Mouse (Mus musculus) retina, adult 2 months (tissue): ENCODE data around the gene Unc13b.
A peak's percentile ranks its signal among the peaks of the same experiment; 100 is the strongest.
"Not testable (repeated sequence)": the region's sequence is repeated elsewhere in the genome, so short reads cannot be mapped to it uniquely, and the experiment has no call there.

Experiments used
- DNase-seq: peaks from one replicate; pipeline ENCODE4 v3.0.0-alpha.2; 2012; ENCODE audit warnings: low read depth, low spot score

Unc13b gene

DNA sequence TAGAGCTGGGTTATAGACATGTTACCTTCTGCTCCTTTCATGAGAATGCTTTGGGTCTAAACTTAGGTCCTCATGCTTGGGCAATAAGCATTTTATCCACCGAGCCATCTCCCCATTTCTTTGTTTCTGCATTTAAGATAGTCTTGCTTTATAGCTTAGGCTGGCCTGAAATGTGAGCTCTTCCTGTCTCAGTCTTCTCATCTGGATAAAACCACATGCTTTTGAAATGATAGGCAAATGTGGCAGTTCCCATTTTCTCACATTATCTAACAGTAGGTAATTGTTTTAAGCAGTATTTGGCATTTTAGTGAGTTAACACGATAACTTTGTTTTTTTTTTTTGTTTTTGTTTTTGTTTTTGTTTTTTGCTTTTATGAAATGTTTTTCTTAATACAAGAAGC, 31.2 kb downstream of the Unc13b start:
- DNase-seq = no peak

DNA sequence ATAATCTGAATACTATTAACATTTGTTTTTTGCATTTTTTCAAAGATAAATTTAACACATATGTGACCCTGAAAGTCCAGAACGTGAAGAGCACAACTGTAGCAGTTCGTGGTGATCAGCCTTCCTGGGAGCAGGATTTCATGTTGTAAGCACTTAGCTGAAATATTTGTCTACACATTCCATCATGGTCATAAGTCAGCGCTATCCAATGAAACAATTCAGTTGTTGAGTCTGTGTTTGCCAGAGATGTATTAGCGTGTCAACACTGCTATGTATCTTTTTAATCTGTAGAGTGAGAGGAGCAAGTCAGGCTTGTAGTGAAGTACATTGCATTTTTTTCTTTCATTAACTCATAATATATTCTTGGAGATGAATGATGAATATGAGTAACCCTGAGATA, 32.4 kb downstream of the Unc13b start:
- DNase-seq = no peak

DNA sequence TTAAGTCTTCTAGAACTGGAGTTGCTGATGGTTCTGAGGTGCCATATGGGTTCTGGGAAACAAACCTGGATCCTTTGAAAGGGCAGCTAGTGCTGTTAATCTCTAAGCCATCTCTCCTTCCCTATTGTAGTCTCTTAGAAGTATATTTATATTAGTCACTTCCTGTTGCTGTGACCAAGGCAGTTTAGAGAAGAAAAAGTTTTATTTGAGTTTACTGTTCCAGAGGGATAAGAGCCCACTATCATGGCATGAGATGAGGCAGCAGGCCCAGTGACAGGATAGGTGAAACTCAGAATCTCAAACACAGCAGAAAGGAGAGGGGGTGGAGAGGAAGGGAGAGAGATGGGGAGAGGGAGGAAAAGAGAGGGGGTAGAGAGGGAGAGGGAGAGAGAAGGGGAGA, 54.7 kb downstream of the Unc13b start:
- DNase-seq = no peak

DNA sequence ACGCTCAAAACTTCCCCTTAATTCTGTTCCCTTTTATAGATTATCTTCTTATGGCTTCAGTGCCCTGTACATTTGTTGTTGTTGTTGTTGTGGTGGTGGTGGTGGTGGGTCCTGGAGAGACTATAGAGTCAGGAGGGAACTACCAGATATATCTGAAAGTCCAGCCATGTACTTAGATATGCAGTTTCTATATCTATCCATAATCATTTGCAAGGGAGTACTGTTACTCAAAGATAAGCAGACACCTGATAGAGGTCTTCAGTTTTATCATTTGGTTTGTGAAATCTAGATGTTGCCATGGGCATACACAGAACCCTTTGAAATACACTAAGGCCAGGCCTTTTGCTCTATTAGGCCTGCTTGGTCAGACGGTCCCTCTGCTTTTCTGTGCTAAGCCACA, 55.8 kb downstream of the Unc13b start:
- no peak for DNase-seq

DNA sequence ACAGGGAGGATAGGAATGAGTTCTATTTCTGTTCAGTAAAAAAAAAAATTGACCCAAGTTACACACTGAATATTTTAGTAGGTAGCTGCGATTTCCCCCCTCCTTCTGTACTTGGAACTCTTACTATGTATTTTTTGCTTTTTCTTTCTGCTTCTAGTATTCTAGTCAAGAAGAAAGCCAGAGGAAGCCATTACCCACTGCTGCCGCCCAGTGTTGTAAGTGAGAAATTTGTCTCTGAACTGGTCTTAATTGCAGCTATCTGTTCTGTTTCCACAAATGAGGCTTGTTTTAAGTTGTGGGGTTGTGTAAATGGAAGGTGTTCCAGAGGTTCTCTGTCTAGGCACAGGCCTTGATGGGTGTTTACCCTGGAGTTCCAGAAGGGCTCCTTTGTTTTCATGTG, 56.2 kb downstream of the Unc13b start:
- DNase-seq = peak; percentile 36

DNA sequence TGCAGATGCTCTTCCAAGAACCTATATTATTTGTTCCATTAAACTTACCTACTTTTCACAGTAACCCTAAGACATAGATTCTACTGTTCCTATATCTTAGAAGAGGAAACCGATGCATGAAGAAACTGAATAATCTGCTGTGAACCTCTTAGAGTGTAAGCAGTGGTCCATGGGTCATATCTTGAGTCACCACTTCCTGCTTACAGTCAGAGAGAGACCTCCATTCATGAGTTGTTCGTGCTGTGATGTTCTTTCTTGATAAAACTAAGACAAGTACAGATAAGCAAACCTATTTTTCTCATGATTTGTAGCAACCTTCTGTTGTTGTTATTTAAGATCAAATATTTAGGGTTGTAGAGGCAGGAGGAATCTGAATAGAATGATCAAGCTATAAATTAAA, 57.5 kb downstream of the Unc13b start:
- no peak for DNase-seq

DNA sequence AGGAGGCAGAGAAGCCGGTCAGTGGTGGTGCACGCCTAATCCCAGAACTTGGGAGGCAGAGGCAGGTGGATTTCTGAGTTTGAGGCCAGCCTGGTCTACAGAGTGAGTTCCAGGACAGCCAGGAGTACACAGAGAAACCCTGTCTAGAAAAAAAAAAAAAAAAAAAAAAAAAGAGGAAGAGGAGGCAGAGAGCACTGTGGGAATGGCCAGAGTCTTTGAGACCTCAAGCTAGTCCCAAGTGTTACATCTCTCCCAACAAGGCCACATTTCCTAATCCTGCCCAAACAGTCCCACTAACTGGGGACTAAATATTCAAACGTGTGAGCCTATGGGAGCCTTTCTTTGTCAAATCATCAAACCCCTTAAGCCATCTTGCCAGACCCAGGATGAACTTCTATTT, 71.0 kb downstream of the Unc13b start:
- DNase-seq = no peak

DNA sequence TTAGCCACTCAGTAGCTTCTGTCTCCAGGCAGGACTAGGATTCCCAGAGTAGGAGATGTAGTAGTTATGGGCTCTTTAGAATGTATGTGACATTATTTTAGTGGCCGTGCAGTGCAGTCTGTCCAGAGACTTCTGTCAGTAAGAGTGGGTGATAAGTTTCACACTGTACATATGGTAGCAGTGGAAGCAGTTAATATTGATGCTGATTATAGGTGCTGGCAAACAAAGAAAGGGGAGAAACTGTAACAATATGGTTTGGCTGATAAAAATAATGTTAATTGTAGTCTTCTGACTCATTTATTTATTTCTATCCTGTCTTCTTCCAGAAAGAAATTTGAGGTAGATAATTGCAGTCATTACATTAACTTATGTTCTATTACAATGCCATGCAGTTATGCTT, 83.9 kb downstream of the Unc13b start:
- no peak for DNase-seq

DNA sequence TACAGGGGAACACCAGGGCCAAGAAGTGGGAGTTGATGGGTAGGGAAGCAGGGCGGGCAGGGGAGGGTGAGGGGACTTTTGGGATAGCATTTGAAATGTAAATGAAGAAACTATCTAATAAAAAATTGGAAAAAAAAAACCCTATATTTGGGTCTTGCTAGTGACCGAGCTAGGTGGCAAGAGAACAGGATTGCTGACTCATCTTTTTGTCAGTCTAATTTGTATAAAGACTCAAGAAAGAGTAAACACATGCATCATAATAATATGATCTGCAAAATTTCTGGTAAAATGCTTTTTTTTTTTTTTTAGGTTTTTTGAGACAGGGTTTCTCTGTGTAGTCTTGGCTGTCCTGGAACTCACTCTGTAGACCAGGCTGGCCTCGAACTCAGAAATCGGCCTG, 93.7 kb downstream of the Unc13b start:
- DNase-seq = not testable (repeated sequence)

DNA sequence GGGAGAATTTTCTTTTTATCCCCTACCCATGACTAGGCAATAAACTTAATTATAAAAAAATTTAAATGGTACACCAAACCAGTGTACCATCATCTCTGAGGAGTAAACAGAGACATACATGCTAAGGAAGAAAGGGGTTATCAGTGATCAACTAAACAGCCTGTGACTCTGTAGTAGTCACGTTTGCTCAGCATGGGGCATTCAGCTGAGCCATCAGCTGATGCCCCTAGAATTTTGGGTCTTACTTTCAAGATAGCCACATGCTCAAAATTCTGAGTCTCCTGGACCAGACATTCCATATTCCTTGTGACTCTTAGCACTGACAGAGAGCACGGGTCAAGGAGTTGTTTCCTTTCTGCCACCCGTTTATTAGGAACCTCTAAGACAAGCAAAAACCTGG, 101.3 kb downstream of the Unc13b start:
- DNase-seq = no peak

DNA sequence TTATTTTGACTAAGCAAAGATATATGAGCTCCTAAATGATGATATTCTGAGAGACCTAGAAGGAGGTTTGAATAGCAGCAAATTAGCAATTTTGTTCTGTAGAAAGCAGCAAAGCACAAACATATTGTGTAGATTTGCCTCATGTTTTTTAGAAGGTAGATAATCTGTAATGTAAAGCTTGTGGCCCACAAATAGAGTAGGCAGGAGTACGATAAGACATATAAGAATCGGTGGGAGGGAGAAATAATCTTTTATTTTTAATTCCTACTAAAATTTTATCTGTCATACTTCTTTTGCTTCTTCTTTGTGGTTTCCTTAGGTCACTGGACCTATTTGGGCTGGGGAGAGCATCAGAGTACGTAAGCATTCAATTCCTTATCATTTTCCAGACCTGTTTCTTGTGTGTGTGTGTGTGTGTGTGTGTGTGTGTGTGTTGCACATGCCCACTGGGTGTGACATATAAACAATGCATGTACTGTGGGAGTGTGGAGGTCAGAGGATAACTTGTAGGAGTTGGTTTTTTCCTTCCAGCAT, 102.4 kb downstream of the Unc13b start:
- DNase-seq = no peak

DNA sequence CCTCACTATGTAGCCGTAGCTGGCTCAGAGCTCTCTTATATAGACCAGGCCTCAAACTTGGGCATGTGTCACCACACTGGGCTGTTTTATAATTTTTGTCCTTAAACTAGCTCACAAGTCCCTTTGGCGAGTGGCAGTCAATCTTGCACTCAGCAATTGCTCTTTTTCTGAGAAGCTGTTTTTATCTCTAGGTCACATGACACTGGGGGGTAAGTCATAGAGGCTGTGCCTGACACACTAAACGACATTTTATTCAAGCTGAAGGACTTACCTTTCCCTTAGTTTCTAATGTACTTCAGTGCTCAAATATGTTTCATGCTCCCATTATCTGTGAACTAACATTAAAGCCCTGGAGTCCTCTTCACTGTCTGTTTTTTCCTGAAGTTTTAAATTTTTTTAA, 104.5 kb downstream of the Unc13b start:
- no peak for DNase-seq

DNA sequence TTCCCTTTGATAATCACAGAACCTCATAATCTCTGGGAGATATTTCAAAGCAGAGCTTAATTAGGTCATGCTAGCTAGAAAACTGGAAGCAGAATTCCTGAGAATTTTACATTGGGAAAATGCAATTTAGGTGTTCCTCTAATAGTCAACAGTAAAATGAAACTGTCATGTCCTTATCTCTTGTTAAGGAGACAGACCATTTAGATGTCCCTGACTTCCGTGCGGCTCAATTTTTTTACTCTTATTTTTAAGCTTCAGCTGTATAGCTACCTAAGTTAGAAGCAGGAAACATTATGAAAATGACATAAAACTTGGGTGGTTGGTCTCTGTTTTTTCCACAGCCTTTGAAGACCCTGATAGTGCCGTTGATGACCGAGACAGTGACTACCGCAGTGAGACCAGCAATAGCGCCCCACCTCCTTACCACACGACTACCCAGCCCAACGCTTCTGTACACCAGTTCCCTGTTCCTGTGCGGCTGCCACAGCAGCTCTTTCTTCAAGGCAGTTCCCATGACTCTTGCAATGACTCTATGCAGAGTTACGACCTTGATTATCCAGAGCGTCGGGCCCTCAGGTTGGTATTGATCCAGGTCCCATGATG, 106.8 kb downstream of the Unc13b start:
- DNase-seq = no peak

DNA sequence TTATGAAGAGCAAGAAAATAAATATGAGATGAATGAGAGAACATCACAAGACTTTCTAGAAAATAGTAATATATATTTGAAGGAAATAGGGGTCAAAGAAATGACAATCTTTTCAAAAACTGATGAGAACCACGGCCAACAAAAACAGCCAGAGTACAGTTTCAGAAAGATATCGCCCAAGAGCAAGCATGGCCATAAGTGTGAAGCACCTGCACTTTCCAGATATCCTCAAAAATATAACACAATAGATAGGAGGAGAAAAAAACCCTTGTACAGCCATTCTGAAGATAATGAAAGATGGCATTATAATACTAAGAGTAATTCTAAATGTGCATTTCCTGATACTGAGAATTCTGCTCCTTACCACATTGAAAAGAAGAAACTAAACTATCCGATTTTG, 111.3 kb downstream of the Unc13b start:
- DNase-seq = no peak

DNA sequence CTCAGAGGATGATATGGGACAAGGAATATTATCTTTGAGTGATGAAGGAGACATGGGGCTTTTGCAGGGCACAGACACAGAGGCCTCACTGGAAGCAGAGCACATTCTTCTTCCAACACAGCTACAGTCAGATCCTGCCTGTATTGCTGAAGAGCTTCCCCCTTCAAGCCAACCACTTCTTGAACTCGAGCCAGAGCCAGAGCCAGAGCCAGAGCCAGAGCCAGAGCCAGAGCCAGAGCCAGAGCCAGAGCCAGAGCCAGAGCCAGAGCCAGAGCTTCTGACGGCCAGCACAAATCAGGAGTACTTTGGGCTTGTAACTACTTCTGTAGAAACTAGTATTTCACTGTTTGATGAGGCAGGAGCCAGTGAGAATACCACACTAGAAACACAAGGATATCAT, 118.4 kb downstream of the Unc13b start:
- DNase-seq = no peak

DNA sequence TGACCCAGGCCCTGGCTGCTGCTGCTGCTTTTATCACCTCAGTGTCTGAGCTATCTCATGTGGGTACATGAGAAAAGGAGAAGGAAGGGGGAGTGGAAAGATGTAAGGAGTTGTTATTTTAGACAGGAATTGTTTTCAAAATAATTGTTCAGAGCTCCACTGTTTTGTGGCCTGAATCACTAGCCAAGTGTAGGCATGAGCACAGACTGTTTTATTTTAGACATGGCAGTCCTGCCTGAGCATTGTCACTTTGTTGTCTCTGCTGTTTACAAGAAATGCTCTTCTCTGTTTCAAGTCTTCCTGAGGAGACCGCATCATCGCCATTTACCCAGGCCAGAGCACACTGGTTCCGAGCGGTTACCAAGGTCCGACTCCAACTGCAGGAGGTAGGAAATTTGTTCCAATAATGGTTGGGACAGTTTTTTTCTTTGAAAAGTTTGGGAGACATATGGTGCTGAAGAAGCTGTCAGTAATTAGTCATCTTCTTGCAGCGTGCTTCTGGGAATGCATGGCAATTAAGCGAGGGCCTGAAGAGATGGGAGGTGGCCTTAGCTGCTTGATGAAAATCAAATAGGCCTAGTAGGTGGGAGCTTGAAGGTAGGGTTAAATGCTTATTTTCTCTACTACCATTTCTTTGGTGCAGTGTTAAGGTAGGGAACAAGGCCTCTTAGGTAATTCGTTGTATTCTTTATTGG, 123.9 kb downstream of the Unc13b start:
- DNase-seq = no peak

DNA sequence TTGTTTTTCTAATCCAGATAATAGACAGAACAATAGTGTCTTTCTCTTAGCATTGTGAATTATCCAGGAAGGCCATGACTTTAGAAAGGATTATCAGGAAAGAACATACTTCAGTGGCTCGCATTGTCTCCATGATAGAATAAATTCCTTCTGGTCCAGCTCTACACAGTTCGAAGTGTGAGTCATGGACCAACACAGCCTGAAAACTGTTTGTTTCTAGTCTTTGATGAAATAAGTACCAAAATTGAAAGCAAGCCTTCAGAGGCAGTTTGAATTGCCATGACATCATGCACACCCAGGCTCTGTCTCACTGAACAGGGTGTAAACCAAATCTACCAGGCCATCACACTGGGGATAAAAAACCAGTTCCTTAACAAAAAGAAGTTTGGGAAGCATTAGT, 128.7 kb downstream of the Unc13b start:
- no peak for DNase-seq

DNA sequence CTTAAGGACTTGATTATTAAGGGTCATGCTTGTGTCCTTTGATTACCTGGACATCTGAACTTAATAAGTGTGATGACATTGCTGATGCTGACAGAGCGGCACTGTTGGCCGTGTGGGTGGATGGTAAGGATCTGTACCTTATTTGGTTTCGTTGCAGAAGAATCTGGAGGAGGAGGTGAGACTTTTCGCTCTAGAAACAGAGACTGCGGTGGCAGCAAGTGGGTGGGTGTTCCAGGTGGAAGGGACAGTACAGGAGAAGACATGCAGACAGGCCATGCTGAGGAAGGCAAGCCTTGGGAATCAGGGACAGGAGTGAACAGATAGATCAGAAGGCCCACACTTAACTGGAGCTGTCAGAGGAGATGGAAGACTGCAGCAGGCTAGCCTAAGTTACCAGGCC, 130.6 kb downstream of the Unc13b start:
- DNase-seq = no peak

DNA sequence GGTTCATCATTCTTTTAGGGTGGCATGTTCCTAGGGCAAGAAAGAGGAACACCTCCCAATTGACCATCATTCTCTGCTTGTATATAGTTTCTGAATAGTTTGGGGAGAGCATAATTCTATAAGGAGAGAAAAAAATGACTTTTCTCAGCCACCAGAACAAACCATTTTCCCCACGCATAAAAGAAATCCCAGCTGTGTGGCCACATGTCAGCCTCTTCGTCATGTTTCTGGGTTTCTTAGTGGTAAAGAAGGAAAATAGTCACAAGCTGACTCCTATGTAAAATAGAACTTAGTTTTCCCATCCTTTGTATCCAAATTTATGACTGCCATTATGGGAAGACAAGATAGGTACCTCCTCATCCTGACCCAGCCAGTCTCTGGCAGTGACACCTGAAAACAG, 146.2 kb downstream of the Unc13b start:
- DNase-seq = no peak

DNA sequence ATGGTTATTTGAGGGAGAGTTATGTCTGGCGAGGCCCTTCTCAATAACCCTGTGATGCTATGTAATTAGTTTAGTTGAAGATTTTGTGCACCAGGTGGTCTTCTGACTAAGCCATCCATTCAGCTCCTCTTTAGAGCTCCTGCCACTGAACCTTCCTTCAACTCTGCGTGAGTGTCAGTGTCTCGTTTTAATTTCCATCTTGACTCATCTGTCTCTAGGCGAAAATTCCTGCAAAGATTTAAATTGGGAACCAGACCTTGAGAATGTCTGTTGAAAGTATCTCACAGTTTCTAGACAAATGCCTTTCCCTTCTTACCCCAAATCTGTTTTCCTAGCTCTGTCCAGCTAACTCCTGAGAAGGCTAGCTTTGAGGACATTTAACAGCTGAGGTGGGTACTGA, 146.8 kb downstream of the Unc13b start:
- DNase-seq = no peak

DNA sequence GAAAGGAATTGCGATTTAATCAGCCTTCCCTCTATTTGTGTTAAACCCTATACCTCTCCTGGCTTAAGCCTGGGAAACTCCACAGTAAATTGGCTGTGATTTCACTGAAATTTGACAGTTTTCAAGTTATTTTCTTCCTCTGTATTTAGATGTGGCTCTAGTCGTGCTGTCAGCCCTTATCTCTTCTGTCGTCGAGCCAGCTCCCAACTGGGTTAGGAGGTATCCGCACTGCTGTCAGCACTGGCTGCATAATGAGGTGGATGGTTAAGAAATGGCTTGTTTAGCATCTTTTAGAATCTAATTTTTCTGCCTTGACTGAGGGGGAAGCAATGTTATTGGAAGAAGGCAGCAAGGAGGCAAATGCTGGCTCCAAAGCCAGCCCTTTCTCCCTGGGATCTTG, 148.2 kb downstream of the Unc13b start:
- no peak for DNase-seq

DNA sequence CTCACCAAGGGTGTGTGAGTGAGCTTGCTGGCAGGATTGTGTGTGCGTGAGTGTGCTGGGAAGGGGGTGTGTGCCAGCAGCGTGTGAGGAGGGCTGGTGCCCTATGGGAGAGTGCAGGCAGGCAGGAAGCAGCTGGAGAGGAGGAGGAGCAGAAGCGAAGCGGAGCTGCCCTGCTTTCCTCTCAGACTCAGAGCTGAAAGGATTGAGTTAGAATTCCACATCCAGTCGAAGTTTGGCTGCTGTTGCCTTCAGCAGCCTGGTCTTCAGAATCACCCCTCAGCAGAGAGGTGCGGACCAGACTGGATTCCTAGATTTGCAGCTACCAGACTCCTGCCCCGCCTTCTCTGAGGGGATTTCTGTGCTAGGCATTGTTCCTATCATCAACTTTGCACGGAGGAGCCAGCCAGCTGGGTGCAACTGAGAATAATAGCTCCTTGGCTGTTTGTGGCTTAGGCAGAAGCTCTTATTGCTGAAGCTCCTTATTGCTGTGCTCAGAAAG, 150.4 kb downstream of the Unc13b start:
- no peak for DNase-seq

DNA sequence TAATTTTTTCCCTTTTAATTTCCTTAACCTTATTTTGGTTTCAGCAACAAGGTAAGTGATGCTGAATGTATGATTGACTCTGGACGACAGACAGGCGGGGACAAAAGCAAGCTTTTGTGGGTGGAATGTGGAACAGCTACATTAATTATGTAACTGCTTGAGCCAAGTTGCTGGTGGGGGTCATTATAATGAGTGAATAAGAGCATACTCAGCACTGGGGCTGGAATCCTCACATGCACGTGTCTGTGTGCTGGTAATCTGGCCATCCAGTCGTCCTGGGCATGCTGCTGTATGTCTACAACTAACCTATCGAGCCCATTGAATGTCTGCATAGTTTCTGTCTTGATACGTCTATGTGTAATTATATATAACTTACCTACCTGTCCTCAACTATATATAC, 150.9 kb downstream of the Unc13b start:
- DNase-seq = no peak
